Mouse (Mus musculus) testis, adult 2 months (tissue): Measurements from ENCODE around the gene Olfr291. TPM values are rescaled to one million over a fixed set of nuclear protein-coding genes. Genes with fewer than 3 reads are reported as not detected.

Experiments
- H3K27ac ChIP-seq: fragments of 200-500 bp; 2 replicates; pipeline ENCODE4 v1.5.1; 2012; ENCODE audit warnings: low read depth, low read length; ENCODE audit not compliant: control insufficient read depth, insufficient read depth
- H3K27me3 ChIP-seq: fragments of 200-500 bp; 2 replicates; pipeline ENCODE4 v1.6.1; 2012; ENCODE audit warnings: mild to moderate bottlenecking, low read length, moderate library complexity; ENCODE audit not compliant: control insufficient read depth, insufficient read depth
- H3K36me3 ChIP-seq: fragments of 200-500 bp; 2 replicates; pipeline ENCODE4 v1.6.1; 2012; ENCODE audit warnings: mild to moderate bottlenecking, low read length; ENCODE audit not compliant: control insufficient read depth, insufficient read depth
- H3K4me1 ChIP-seq: fragments of 200-500 bp; 2 replicates; pipeline ENCODE4 v1.6.1; 2012; ENCODE audit warnings: low read length; ENCODE audit not compliant: control insufficient read depth, insufficient read depth
- H3K4me3 ChIP-seq: fragments of 200-500 bp; 2 replicates; pipeline ENCODE4 v1.5.1; 2012; ENCODE audit warnings: low read depth, mild to moderate bottlenecking, low read length, moderate library complexity, mixed read lengths; ENCODE audit not compliant: control insufficient read depth
- CTCF ChIP-seq: fragments of 200-500 bp; IDR thresholded peaks from 2 replicates; pipeline ENCODE4 v1.5.1; 2012; ENCODE audit warnings: low read depth, mild to moderate bottlenecking, inconsistent platforms, low read length, moderate library complexity; ENCODE audit not compliant: control insufficient read depth, insufficient read depth, insufficient replicate concordance
- POLR2A ChIP-seq: fragments of 200-500 bp; IDR thresholded peaks from 2 replicates; pipeline ENCODE4 v1.6.1; 2012; ENCODE audit warnings: low read depth, mild to moderate bottlenecking, inconsistent platforms, low read length, moderate library complexity; ENCODE audit not compliant: control insufficient read depth
- polyA plus RNA-seq: library from polyadenylated mRNA; depleted of rRNA; stranded (reverse); fragments of >200 nt; gene quantifications from 2 replicates; pipeline ENCODE4 v1.2.3, GENCODE M21; 2012; rRNA removed

The Olfr291 gene
- polyA plus RNA-seq, result not detected in 2 replicates

DNA sequence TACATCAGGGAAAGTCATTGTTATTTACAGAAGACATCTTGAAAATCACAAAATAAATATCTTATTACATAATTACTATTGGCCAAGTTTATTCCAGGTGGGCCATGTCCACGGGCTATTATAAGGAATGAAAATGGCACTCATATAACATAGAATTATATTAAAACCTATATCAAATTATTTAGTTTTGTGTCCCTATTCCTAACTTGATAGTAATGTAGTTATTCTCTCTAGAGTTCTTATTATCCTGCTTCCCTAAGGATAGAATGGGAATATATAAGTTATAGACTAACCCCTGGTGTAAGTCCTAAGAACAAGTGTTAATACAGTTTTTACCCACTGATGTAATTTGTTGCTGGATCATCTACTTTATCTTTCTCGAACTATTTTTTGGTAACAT lies at the start of gene Olfr291:
Olfr291 (plus strand) TSS at position 301 of the 400 bp plus-strand sequence.
- no peaks in the 10 kb centered on the region for H3K36me3 ChIP-seq
- no peak within 1 kb of the TSS for H3K27ac ChIP-seq
- H3K4me3 ChIP-seq, result no peak within 1 kb of the TSS
- TF ChIP-seq CTCF (no peak), POLR2A (no peak)
- no peaks in the 10 kb centered on the region for H3K4me1 ChIP-seq
- H3K27me3 ChIP-seq, result no peaks in the 10 kb centered on the region

DNA sequence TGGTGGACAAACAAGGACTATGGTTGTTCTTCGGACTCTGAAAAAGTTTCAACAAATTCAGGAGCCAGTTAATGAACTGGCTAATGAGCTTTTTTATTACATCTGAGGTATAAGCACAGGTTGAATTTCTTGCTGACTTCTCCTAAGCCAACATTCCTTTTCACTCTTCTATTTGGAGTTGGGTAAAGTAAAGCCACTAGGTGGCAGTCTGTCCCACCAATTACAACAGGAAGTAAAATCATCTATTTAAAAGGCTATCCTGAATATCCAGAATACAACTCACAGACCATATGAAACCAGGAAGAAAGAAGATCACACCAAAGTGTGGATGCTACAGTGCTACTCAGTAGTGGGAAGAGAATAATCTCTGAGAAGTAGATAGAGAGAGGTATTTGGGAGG lies 48.1 kb upstream of the Olfr291 start:
- no peaks in the 10 kb centered on the region for H3K27me3 ChIP-seq
- no peak overlapping the region for H3K27ac ChIP-seq
- H3K4me3 ChIP-seq, result no peak overlapping the region
- peaks cover 3% of the 10 kb centered on the region; the same call in 1 of the 2 replicates for H3K4me1 ChIP-seq
- H3K36me3 ChIP-seq, result no peaks in the 10 kb centered on the region
- TF ChIP-seq POLR2A (no peak), CTCF (no peak)

DNA sequence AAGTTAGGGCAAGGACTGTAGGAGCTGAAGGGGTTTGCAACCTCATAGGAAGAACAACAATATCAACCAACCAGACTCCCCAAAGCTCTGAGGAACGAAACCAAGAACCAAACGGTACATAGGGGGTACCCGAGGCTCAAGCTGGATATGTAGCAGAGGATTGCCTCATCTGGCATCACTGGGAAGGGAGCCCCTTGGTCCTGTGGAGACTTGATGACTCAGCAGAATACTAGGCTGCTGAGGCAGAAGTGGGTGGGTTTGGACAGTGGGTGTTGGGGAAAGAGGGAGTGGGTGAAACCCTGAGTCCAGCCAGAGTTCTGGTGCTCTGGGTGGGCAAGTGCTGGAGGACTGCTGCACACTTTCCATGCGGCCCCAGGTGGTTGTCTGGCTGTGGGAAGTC lies 47.2 kb upstream of the Olfr291 start:
- H3K4me1 ChIP-seq, result peaks cover under 1% of the 10 kb centered on the region; the same call in 1 of the 2 replicates
- TF ChIP-seq POLR2A (no peak), CTCF (no peak)
- H3K27me3 ChIP-seq, result no peaks in the 10 kb centered on the region
- no peak overlapping the region for H3K4me3 ChIP-seq
- no peaks in the 10 kb centered on the region for H3K36me3 ChIP-seq
- H3K27ac ChIP-seq, result no peak overlapping the region

DNA sequence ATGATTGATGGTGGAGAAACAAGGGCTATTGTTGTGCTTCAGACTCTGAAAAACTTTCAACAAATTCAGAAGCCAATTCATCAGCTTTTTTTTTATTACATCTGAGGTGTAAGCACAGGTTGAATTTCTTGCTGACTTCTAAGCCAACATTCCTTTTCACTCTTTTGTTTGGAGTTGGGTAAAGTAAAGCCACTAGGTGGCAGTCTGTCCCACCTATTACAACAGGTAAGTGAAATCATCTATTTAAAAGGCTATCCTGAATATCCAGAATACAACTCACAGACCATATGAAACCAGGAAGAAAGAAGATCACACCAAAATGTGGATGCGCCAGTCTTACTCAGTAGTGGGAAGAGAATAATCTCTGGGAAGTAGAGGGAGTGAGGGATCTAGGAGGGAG lies 31.2 kb downstream of the Olfr291 start:
- TF ChIP-seq POLR2A (no peak), CTCF (no peak)
- Histone ChIP-seq H3K4me3 (no peak overlapping the region), H3K27me3 (no peaks in the 10 kb centered on the region), H3K4me1 (no peaks in the 10 kb centered on the region), H3K36me3 (no peaks in the 10 kb centered on the region), H3K27ac (no peak overlapping the region)

Other genes with a start within 250 kb of the Olfr291 start
- gene Fah, start 246.8 kb upstream of the Olfr291 start, polyA plus RNA-seq, result 4.7 and 12.0 TPM in 2 replicates
- 228 and 287 TPM in 2 replicates for gene Zfand6, start 163.6 kb upstream of the Olfr291 start, polyA plus RNA-seq
- not detected in 2 replicates for gene Vmn2r65, start 110.6 kb downstream of the Olfr291 start, polyA plus RNA-seq
- 0.01 TPM in 1 of 2 replicates, not detected in the other for gene Vmn2r66, start 158.7 kb downstream of the Olfr291 start, polyA plus RNA-seq